Mouse (Mus musculus) megakaryocyte, embryonic 14.5 days (primary cell): Measurements from ENCODE around the gene Nox3.

Experiments
- FLI1 ChIP-seq: IDR thresholded peaks from 2 replicates; pipeline ENCODE4 v1.6.1; 2012; ENCODE audit warnings: low read length, inconsistent platforms, mixed read lengths
- GATA1 ChIP-seq: IDR thresholded peaks from 3 replicates; pipeline ENCODE4 v1.6.1; 2012; ENCODE audit warnings: mixed read lengths, low read length, inconsistent platforms, borderline replicate concordance

GRCm38 (mm10) chr17:3597866-3598265 lies 98.2 kb downstream of the Nox3 start:
- TF ChIP-seq FLI1 (no peak), GATA1 (no peak)
